Mouse (Mus musculus): ENCODE results near the gene Crb3. TPM values are rescaled to one million over a fixed set of nuclear protein-coding genes. Genes with fewer than 3 reads are reported as not detected.

The Crb3 gene
- 12.6 and 23.7 TPM in 2 replicates for polyA plus RNA-seq (2012; rRNA removed; ENCODE audit: low replicate concordance)

GRCm38 (mm10) chr17:57058891-57059485 lies at the start of gene Crb3:
Crb3 (plus strand) TSS chr17:57059105.

GRCm38 (mm10) chr17:57011236-57012141 lies 47.4 kb upstream of the Crb3 start, which contains the start of the genes Gtf2f1 and Gm17949:
Gtf2f1 (minus strand) TSS chr17:57011288.
Gm17949 (plus strand) TSS chr17:57011469.

GRCm38 (mm10) chr17:57030931-57031660 lies 27.8 kb upstream of the Crb3 start, which contains the start of gene Khsrp:
Khsrp (minus strand) TSS chr17:57031522.

GRCm38 (mm10) chr17:57041554-57041953 lies 17.4 kb upstream of the Crb3 start, which contains the start of gene Slc25a41:
Slc25a41 (minus strand) TSS chr17:57041654.

GRCm38 (mm10) chr17:57059486-57059977 lies 627 bp downstream of the Crb3 start, which contains the start of gene Slc25a23:
Slc25a23 (minus strand) TSS chr17:57059863.

GRCm38 (mm10) chr17:57078336-57078735 lies 19.4 kb downstream of the Crb3 start, which contains the start of gene Dennd1c:
Dennd1c (minus strand) TSS chr17:57078514.

GRCm38 (mm10) chr17:57087049-57087832 lies 28.3 kb downstream of the Crb3 start, which contains the start of gene Tubb4a:
Tubb4a (minus strand) TSS chr17:57087782.

GRCm38 (mm10) chr17:57105181-57106034 lies 46.5 kb downstream of the Crb3 start, which contains the start of gene Tnfsf9:
Tnfsf9 (plus strand) TSS chr17:57105325.

Other genes with a start within 250 kb of the Crb3 start
- gene Rfx2, start 228.1 kb upstream of the Crb3 start, polyA plus RNA-seq (2012; rRNA removed; ENCODE audit: low replicate concordance), result 17.1 and 19.0 TPM in 2 replicates
- not detected in 2 replicates for gene Acsbg2, start 184.7 kb upstream of the Crb3 start, polyA plus RNA-seq (2012; rRNA removed; ENCODE audit: low replicate concordance)
- 0.05 and 0.06 TPM in 2 replicates for gene 1700061G19Rik, start 183.6 kb upstream of the Crb3 start, polyA plus RNA-seq (2012; rRNA removed; ENCODE audit: low replicate concordance)
- gene Mllt1, start 123.7 kb upstream of the Crb3 start, polyA plus RNA-seq (2012; rRNA removed; ENCODE audit: low replicate concordance), result 47.6 and 68.7 TPM in 2 replicates
- gene Acer1, start 77.0 kb upstream of the Crb3 start, polyA plus RNA-seq (2012; rRNA removed; ENCODE audit: low replicate concordance), result 3.9 TPM in 1 of 2 replicates, not detected in the other
- 160 and 224 TPM in 2 replicates for gene Clpp, start 68.8 kb upstream of the Crb3 start, polyA plus RNA-seq (2012; rRNA removed; ENCODE audit: low replicate concordance)
- 32.5 and 38.7 TPM in 2 replicates for gene Alkbh7, start 61.8 kb upstream of the Crb3 start, polyA plus RNA-seq (2012; rRNA removed; ENCODE audit: low replicate concordance)
- gene Pspn, start 59.1 kb upstream of the Crb3 start, polyA plus RNA-seq (2012; rRNA removed; ENCODE audit: low replicate concordance), result not detected in 2 replicates
- gene Gtf2f1, start 47.8 kb upstream of the Crb3 start, polyA plus RNA-seq (2012; rRNA removed; ENCODE audit: low replicate concordance), result 18.7 and 24.6 TPM in 2 replicates
- gene Gm17949, start 47.6 kb upstream of the Crb3 start, polyA plus RNA-seq (2012; rRNA removed; ENCODE audit: low replicate concordance), result 0.14 TPM in 1 of 2 replicates, not detected in the other
- 72.3 and 123 TPM in 2 replicates for gene Khsrp, start 27.6 kb upstream of the Crb3 start, polyA plus RNA-seq (2012; rRNA removed; ENCODE audit: low replicate concordance)
- gene Slc25a41, start 17.5 kb upstream of the Crb3 start, polyA plus RNA-seq (2012; rRNA removed; ENCODE audit: low replicate concordance), result not detected in 2 replicates
- gene Slc25a23, start 758 bp downstream of the Crb3 start, polyA plus RNA-seq (2012; rRNA removed; ENCODE audit: low replicate concordance), result 70.0 and 84.7 TPM in 2 replicates
- gene Dennd1c, start 19.4 kb downstream of the Crb3 start, polyA plus RNA-seq (2012; rRNA removed; ENCODE audit: low replicate concordance), result 46.4 and 60.9 TPM in 2 replicates
- gene Tubb4a, start 28.7 kb downstream of the Crb3 start, polyA plus RNA-seq (2012; rRNA removed; ENCODE audit: low replicate concordance), result 8.4 and 9.2 TPM in 2 replicates
- gene Tnfsf9, start 46.2 kb downstream of the Crb3 start, polyA plus RNA-seq (2012; rRNA removed; ENCODE audit: low replicate concordance), result 5.3 and 8.6 TPM in 2 replicates
- 1.4 and 1.6 TPM in 2 replicates for gene Cd70, start 90.7 kb downstream of the Crb3 start, polyA plus RNA-seq (2012; rRNA removed; ENCODE audit: low replicate concordance)
- gene Tnfsf14, start 135.1 kb downstream of the Crb3 start, polyA plus RNA-seq (2012; rRNA removed; ENCODE audit: low replicate concordance), result 1.5 and 4.2 TPM in 2 replicates
- 509 and 780 TPM in 2 replicates for gene C3, start 169.0 kb downstream of the Crb3 start, polyA plus RNA-seq (2012; rRNA removed; ENCODE audit: low replicate concordance)
- 63.1 and 78.3 TPM in 2 replicates for gene Gpr108, start 189.3 kb downstream of the Crb3 start, polyA plus RNA-seq (2012; rRNA removed; ENCODE audit: low replicate concordance)
- 34.1 and 48.1 TPM in 2 replicates for gene Trip10, start 190.3 kb downstream of the Crb3 start, polyA plus RNA-seq (2012; rRNA removed; ENCODE audit: low replicate concordance)
- 17.3 and 21.8 TPM in 2 replicates for gene Vav1, start 220.0 kb downstream of the Crb3 start, polyA plus RNA-seq (2012; rRNA removed; ENCODE audit: low replicate concordance)